Mouse (Mus musculus) testis, postnatal 14 days (tissue): ENCODE results near the gene A630089N07Rik.

Experiments used
- DNase-seq: peaks from one replicate; pipeline ENCODE4 v3.0.0; 2021; ENCODE audit warnings: low spot score

The A630089N07Rik gene

GRCm38 (mm10) chr16:97962151-97962948 lies 119.9 kb downstream of the A630089N07Rik start, which contains the start of the genes C2cd2 and Zbtb21:
Gene C2cd2 (minus strand): TSS chr16:97962598.
Gene Zbtb21 (minus strand): TSS chr16:97962622.
- peak; percentile 97 for DNase-seq

DNA sequence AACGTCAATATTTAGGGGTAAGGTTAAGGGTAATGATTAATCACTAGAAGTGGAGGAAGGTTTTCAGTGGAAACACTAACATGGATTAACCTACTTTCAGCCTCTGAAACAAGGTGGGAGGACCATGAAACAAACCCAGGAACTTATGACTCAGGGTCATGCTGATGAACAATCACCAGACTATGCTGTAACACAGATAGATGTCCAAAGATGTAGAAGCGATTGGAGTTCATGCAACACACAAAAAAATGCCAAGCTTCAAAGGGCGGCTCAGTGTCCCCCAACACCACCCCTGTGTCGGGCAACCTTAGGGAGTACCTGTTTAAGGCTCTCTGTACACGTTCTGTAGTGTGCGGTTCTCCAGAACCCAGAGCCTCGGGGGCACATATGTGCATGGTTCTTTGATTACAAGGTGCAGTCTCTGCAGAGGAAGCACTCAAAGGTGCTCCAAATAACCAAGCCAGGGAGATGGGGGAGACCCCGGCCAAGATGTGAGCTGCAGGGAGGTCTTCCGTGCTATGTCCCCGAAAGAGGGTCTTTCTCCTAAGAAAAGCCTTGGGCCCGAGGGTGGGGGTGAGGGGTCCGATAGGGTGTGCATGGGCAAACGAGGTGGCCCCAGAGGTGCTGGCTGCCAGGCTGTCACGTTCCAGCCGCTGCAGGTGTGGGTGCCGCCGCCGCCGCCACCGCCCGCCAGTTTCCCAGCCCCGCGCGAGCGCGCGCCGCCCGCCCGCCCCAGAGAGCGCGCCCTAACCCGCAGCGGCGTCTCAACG lies 120.7 kb downstream of the A630089N07Rik start:
- DNase-seq: no peak

GRCm38 (mm10) chr16:97960348-97960747 lies 121.9 kb downstream of the A630089N07Rik start:
- DNase-seq: no peak

DNA sequence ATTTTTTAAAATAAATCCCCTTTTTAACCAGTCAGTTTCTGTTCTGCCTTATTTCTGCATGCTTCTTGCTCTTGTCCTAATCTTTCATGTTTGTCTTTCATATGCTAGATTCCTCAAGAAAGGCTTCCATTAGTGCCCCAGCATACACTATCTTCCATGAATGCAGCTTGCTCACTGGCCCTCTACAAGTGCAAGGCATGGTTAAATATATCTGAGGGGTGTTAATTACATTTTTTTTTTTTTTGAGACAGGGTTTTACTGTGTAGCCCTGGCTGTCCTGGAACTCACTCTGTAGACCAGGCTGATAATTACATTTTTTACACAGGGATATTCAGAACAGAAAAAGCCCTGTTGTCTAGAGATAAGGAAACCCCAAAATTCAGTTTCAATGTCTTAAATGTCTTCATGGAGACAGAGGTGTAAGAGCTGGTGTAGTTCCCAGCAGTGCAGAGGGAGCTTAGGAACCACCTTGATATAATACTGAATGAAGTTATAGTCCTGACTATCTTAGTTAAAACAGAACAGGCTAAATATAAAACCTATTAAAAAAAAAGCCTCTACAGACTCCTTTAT lies 123.8 kb downstream of the A630089N07Rik start:
- DNase-seq: no peak

DNA sequence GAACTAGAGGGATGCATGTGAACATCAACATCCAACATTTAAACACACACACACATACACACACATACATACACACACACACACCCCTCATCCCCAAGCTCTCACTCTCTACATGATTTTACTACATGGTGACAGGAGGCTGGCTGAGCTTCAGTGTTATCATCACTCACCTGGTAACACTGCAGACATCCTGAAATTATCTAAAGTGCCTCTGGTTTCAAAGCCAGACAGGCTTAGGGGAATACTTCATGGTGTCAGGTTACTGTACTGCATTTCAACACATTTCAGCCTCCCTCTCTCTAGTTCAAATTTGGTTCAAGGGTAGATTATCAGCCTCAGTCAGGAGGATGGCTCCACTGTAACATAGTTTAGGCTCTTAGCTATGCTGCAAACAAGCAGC lies 124.6 kb downstream of the A630089N07Rik start:
- no peak for DNase-seq

- no peak for DNase-seq
These were observed 126.2 kb downstream of the A630089N07Rik start for GRCm38 (mm10) chr16:97956011-97956410.

DNA sequence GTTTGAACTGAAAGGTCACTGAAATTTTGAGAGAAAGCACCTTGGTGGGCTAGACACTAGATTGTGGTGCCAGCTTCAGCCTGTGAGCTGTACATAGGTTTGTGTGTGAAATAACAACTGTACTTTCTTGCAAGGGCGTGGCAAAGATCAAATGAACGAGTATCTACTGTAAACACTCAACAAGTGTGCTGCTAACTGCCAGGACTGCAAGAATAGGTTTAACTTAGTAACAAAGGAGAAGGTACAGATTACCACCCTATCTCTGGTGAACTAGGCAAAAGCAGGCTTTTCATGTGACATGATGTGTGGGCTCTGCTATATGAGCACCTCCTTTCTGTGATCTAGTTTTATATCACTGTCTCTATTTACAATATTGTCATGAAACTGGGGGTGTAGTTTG lies 128.9 kb downstream of the A630089N07Rik start:
- no peak for DNase-seq

DNA sequence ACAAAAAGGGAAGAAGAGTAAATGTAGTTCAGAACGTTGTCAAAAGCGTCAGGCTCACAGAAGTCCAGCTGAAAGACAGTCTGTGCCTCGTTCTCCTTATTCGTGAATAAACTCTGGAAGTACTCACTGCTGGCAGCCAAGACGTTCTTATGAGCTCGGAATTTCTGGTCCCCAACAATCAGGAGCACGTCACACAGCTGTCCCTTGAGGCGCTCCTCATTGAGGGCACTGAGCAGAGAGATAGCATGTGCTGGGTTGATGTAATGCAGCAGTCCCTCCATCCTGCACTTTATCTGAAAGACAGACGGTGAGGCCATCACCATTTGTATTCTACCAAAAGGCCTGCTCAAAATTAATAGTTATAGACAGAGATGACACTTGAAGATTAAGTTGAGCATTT lies 129.4 kb downstream of the A630089N07Rik start:
- no peak for DNase-seq

DNA sequence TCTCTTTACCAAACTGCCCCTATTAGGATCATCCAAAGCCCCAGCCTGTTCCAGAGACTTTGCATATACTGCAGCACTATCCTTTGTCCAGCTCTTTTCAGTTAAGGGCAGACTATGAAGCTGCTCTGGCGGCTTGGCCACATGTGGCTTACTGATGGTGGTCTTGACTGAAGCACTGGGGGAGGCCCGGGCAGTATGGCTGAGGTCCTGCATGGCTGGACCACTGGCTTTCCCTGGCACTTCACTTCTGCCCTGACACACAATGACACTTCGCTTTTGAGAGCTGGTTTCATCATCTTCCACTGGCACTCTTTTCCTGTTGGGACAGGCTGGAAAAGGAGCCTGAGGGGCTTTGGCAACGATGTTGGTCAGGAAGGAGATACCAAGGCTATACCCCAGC lies 129.9 kb downstream of the A630089N07Rik start:
- no peak for DNase-seq
